Mouse (Mus musculus) midbrain, embryonic 14.5 days (tissue): ENCODE results near the gene Btbd18. TPM values are rescaled to one million over a fixed set of nuclear protein-coding genes. Genes with fewer than 3 reads are reported as not detected.
A peak's percentile ranks its signal among the peaks of the same experiment; 100 is the strongest.

Source experiments
- ATAC-seq: fragments of 200-750 bp; cut with Nextera tagmentation; 2 replicates; pipeline ENCODE4 v1.8.0; 2017; ENCODE audit warnings: moderate number of reproducible peaks, moderate library complexity; ENCODE audit not compliant: low FRiP score, low TSS enrichment
- DNase-seq: peaks from one replicate; pipeline ENCODE4 v3.0.0-alpha.2; 2015
- H3K27ac ChIP-seq: fragments of 300-500 bp; sonication (generic); replicated peaks from 2 replicates; pipeline ENCODE4 v1.5.1; 2014; ENCODE audit warnings: mild to moderate bottlenecking, low read depth, low read length, moderate library complexity
- H3K27me3 ChIP-seq: fragments of 300-500 bp; sonication (generic); 2 replicates; pipeline ENCODE4 v1.6.1; 2014; ENCODE audit warnings: low read length, control low read depth, mixed read lengths; ENCODE audit not compliant: control insufficient read depth, insufficient read depth
- H3K36me3 ChIP-seq: fragments of 300-500 bp; sonication (generic); 2 replicates; pipeline ENCODE4 v1.6.1; 2014; ENCODE audit warnings: low read length, control low read depth; ENCODE audit not compliant: control insufficient read depth, insufficient read depth
- H3K4me1 ChIP-seq: fragments of 300-500 bp; sonication (generic); 2 replicates; pipeline ENCODE4 v1.6.1; 2014; ENCODE audit warnings: mild to moderate bottlenecking, antibody characterized with exemption, low read length, control low read depth; ENCODE audit not compliant: control insufficient read depth, insufficient read depth
- H3K4me2 ChIP-seq: fragments of 300-500 bp; sonication (generic); 2 replicates; pipeline ENCODE4 v1.6.1; 2014; ENCODE audit warnings: mild to moderate bottlenecking, low read length, moderate library complexity
- H3K4me3 ChIP-seq: fragments of 300-500 bp; sonication (generic); replicated peaks from 2 replicates; pipeline ENCODE4 v1.5.1; 2014; ENCODE audit warnings: low read depth, low read length
- H3K9ac ChIP-seq: fragments of 300-500 bp; sonication (generic); replicated peaks from 2 replicates; pipeline ENCODE4 v1.6.1; 2014; ENCODE audit warnings: mild to moderate bottlenecking, low read length, moderate library complexity
- H3K9me3 ChIP-seq: fragments of 300-500 bp; sonication (generic); 2 replicates; pipeline ENCODE4 v1.6.1; 2016; ENCODE audit warnings: low read length, control low read depth, mixed read lengths; ENCODE audit not compliant: control insufficient read depth
- WGBS: fragments of 180-500 bp; shearing (Covaris S2); extraction: QIAGEN DNeasy Blood & Tissue Kit; methylation state at CpG from one replicate; pipeline ENCODE4 v1.1.7; 2014; 5-methylcytosine and 5-hydroxymethylcytosine counted together
- polyA plus RNA-seq: library from polyadenylated mRNA; unstranded; fragments of >200 nt; fragmentation: Nextera tagmentation; extraction: Ambion mirVana; gene quantifications from 2 replicates; pipeline ENCODE4 v1.2.1, GENCODE M21; 2014

Btbd18 gene
- polyA plus RNA-seq, 1 experiment from 2014 or later, result 0.37 TPM

DNA sequence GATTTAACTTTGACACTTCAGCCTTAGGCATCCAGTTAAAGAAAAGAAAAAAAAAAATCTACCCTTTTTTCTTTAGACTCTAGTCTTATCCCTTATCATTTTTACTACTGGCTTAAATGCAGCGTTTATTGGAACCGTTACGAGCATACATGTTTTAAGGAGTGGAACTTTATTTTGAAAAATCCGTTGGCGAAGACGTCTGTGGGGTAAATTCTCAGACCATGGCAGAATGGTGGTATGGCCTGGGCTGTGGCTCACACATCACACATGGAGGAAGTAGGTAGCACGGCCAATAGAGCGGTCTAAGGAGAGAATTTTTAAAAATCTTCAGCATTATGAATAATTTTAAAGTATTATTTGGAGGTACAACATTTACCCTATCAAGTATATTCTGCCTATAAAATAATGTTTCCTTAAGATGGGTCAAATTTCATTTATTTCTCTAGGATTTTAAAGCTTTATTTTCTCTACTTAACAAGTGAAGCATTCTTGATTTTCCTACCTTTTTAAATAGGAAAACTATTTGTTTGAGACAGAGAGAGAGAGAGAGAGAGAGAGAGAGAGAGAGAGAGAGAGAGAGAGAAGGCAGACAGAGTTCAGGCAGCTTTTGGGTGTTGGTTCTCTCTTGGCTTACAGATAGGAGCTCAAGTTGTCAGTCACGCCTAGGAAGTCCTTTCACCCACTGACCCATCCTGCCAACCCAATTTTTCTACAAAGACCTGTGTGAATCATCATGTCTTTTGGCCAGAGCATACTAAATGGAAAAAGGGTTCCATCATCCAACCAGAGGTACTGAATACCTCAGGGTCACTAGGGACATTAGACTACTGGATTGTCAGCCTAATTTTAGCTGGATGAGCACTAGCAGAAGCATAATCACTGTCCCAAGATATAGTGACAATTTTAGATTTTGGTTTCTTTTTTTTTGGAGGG, 57.8 kb downstream of the Btbd18 start:
- peak overlapping the region; percentile 96 for H3K4me3 ChIP-seq
- peaks cover 3% of the 10 kb centered on the region for H3K36me3 ChIP-seq
- ATAC-seq, result no peak
- no peaks in the 10 kb centered on the region for H3K27me3 ChIP-seq
- H3K4me1 ChIP-seq, result peaks cover 11% of the 10 kb centered on the region
- H3K9ac ChIP-seq, result peak overlapping the region; percentile 52; the same call in 1 of the 2 replicates
- no peak overlapping the region for H3K27ac ChIP-seq
- 39% methylated on average over 9 of the region's 9 CpGs for WGBS
- H3K9me3 ChIP-seq, result no peaks in the 10 kb centered on the region
- DNase-seq, result no peak
- H3K4me2 ChIP-seq, result peak overlapping the region; percentile 86

DNA sequence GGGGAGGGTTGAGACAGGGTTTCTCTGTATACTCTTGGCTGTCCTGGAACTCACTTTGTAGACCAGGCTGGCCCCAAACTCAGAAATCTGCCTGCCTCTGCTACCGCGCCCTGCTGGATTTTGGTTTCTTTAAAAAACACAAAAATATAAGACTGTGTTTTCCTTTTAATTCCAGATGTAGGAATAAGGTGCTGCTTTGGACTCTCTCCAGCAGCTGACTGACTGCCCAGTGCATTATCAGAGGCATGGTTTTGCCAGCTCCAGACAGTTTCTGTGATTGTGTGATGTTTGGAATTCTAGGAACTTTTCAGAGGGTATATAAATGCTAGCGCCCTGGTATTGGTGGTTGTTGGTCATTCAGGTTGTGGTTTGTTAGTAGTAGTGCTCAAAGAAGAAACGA, 58.5 kb downstream of the Btbd18 start:
- Histone ChIP-seq H3K4me3 (no peak overlapping the region), H3K27me3 (no peaks in the 10 kb centered on the region), H3K4me2 (no peak overlapping the region), H3K4me1 (peaks cover 11% of the 10 kb centered on the region), H3K9me3 (no peaks in the 10 kb centered on the region), H3K27ac (no peak overlapping the region), H3K36me3 (peaks cover 7% of the 10 kb centered on the region), H3K9ac (no peak overlapping the region)
- 96% methylated on average over 4 of the region's 4 CpGs for WGBS
- ATAC-seq (no peak), DNase-seq (no peak)

Other genes starting within 250 kb of the Btbd18 start
- 3.5 and 10.6 TPM in 2 replicates for gene Calcrl, start 233.7 kb upstream of the Btbd18 start, polyA plus RNA-seq
- gene Tfpi, start 182.3 kb upstream of the Btbd18 start, polyA plus RNA-seq, result 5.5 and 17.7 TPM in 2 replicates
- 21.9 and 33.8 TPM in 2 replicates for gene Ctnnd1, start 8.3 kb upstream of the Btbd18 start, polyA plus RNA-seq
- gene Selenoh, start 11.7 kb downstream of the Btbd18 start, polyA plus RNA-seq, result 220 and 232 TPM in 2 replicates
- not detected in 2 replicates for gene Gm28635, start 19.0 kb downstream of the Btbd18 start, polyA plus RNA-seq
- 55.4 and 56.5 TPM in 2 replicates for gene Med19, start 19.3 kb downstream of the Btbd18 start, polyA plus RNA-seq
- 269 and 277 TPM in 2 replicates for gene Tmx2, start 20.1 kb downstream of the Btbd18 start, polyA plus RNA-seq
- 21.5 and 21.8 TPM in 2 replicates for gene Zdhhc5, start 56.1 kb downstream of the Btbd18 start, polyA plus RNA-seq
- gene Clp1, start 68.3 kb downstream of the Btbd18 start, polyA plus RNA-seq, result 23.3 and 25.4 TPM in 2 replicates
- 23.5 and 24.7 TPM in 2 replicates for gene Ypel4, start 75.0 kb downstream of the Btbd18 start, polyA plus RNA-seq
- 2.0 and 3.3 TPM in 2 replicates for gene Gm19426, start 84.6 kb downstream of the Btbd18 start, polyA plus RNA-seq
- gene Serping1, start 116.4 kb downstream of the Btbd18 start, polyA plus RNA-seq, result 19.7 and 33.6 TPM in 2 replicates
- gene Ube2l6, start 139.7 kb downstream of the Btbd18 start, polyA plus RNA-seq, result 11.7 and 19.5 TPM in 2 replicates
- not detected in 2 replicates for gene Smtnl1, start 163.6 kb downstream of the Btbd18 start, polyA plus RNA-seq
- 58.6 and 80.6 TPM in 2 replicates for gene Timm10, start 167.9 kb downstream of the Btbd18 start, polyA plus RNA-seq
- gene Slc43a1, start 179.8 kb downstream of the Btbd18 start, polyA plus RNA-seq, result 0.90 and 2.4 TPM in 2 replicates
- gene Rtn4rl2, start 227.6 kb downstream of the Btbd18 start, polyA plus RNA-seq, result 4.5 and 5.6 TPM in 2 replicates